Mouse (Mus musculus) frontal cortex, postnatal 36 days (tissue): ENCODE measurements at regions not wholly inside any gene's neighbourhood (a gene's known extent, or its start where the extent isn't known, plus 50 kb on each side); places are given as distances from the start of the nearest gene placed in this dataset.

ENCODE experiments used
- DNase-seq, 2 experiments: peaks; one replicate each; pipeline ENCODE4 v3.0.0; 2022; ENCODE audit warnings: low spot score in 2 of 2

DNA sequence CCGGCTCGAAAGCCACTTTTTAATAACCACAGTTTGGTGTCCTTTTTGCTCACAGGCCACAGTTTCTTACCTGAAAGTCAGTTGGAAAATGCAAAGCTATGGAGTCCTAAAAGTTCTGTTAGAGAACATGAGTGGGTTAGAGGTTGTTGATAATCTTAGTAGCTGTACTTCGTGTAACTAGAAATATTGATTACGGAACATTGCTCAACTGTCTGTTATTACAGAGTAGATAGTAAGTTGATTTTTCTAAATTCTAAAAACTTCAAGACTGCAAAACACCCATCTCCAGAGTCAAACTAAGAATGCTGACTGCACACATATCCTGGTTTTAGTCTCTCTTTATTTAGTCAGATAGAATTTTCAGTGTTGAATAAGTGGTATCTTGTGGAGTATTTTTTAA lies 111.0 kb downstream of the Slc38a4 start:
- DNase-seq = no peak

DNA sequence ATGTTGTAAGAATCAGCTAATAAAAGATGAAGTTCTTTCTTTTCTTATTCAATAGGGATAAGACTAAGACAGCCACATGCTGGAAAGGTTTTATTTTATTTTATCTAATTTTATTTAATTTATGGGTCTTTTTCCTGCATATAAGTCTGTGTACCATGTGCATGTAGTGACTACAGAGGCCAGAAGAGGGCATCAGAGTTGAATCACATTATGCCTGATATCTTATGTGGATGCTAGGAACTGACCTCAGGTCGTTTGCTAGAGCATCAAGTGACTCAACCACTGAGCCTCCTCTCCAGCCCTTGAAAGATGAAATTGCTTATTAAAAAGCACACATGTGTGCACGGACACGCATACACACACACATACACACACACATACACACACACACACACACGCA lies 113.1 kb downstream of the Slc38a4 start:
- DNase-seq = no peak

DNA sequence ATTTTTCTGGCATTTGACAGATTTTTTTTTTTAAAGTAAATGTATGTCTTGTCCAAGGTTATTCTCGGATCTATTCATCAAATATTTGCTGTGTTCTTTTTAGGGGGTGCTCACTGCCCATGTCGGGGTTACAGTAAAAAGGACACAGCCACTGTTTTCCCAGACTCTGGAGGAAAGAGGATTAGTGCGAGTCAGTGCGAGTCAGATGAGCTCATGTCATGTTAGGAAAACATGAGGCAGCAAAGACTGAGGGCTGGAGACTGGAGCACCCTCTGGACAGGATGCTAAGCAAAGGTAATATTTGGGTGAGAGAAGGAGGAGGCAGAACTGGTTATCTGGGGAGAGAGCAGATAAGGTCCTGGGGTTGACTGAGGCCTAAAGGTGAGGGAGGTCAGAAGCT lies 117.3 kb downstream of the Slc38a4 start:
- no peak for DNase-seq

DNA sequence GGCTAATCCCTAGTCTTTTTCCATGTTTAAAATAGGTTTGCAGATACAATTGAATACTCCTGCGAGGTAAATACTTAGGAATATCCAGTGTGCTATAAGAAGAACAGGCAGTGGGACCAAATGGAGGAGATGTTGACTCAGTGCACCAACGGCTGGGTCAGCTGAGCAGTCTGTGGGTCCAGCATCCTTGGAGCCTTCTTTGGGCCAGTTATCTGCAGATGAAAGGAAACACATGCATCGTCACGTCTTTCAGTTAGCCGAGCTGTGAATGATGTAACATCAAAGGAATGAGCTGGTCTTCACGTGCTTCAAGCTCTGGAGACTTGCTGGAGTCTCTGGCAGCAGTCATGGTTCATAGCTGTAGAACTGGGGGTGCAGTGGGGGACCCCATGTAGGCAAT lies 118.1 kb downstream of the Slc38a4 start:
- DNase-seq = no peak

DNA sequence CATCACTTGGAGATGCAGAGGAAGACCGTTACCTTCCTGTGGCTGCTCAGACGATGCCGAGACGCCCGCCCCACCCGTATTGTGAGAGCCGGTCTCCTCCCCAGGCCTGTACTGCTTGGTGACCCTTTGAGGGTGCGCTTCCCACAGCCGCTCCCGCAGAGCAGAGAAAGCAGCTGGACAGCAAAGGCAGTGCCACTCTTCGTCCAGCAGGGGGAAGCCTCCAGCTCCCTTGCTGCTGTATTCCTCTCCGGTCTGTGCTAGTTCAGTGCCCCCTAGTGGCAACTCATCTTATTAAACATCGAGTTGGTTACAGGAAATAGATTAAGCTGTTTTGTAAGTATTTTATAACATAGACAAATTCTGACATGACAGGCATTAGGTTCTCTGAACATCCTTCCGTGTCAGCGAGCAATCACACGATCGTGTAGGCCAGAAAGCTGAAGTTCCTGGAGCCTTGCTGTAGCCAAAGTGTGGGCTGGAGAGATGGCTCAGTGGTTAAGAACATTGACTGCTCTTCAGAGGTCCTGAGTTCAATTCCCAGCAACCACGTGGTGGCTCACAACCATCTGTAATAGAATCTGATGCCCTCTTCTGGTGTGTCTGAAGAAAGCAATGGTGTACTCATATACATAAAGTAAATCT lies 118.9 kb downstream of the Slc38a4 start:
- peak; percentile 85 to 90 for DNase-seq

DNA sequence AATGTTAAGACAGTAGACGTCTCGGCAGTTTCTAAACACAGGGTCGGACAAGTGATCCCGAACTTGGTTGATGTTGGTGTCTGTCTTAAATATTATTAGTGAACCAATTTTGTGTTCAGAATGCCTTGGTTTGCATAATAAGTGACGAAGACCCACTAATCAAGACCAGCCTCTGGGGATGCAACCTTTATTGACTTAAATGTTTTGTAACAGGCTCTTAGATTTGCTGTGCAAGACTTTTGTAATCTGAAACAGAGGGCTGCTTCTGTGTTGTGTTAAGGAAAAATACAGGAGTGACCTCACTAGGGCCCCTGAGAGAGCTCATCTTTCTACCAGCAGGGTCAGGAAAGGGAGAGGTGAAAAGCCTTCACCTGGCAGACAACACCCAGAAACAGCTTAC lies 119.5 kb downstream of the Slc38a4 start:
- no peak for DNase-seq

DNA sequence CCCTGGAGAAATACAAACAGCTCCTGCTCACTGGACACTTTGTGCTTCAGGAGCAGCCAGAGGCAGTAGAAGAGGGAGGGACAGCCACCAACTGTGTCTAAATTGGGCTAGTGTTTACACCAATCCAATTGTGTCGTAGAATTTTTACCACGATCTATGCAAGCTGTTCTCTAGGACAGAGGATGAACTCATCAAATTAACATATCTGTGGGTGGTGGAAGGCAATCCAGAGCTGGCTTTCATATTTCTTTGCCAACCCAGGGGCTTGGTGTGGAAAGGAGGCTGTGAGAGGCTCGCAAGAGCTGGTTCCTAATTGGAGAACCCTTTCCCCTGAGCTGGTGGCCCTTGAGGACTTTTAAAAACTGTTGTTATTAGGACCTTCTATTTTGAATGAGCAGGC lies 122.3 kb downstream of the Slc38a4 start:
- peak; percentile 47 to 59 for DNase-seq

DNA sequence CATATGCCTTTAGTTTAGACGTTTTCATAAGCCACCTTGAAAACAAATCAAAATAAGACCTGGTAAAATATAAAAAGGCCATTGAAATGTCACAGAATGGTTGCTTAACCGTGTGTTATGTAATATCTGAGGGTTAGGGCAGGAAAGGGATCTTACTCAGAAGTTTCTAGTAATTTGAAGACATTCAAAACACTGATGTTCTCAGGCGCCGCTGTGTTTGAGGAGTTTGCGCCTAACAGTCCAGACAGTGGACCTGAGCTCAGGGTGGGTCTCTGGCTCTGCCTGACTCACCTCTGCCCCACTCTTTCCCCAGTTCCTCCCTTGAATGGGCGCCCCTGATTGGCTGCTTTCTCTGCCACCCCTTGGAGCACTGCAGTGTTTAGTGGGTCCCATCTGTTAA lies 125.2 kb downstream of the Slc38a4 start:
- DNase-seq = no peak

DNA sequence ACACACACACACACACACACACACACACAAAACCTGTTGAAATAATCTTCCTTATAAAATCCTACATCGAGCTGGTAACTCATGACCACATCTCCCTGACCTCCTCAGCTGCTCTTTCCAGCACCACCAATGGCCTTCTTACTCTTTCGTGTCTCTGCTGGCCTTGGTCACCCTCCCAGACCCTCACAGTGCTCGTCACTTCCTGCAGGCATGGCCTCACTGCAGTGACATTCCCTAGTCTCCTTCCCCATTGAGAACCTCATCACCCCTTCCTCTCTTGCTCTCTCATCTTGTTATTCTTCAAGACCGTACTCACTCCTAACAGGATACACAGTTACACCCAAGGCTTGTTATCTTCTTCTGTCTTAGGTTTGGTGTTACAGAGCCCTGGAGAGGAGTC lies 126.0 kb downstream of the Slc38a4 start:
- DNase-seq = no peak

DNA sequence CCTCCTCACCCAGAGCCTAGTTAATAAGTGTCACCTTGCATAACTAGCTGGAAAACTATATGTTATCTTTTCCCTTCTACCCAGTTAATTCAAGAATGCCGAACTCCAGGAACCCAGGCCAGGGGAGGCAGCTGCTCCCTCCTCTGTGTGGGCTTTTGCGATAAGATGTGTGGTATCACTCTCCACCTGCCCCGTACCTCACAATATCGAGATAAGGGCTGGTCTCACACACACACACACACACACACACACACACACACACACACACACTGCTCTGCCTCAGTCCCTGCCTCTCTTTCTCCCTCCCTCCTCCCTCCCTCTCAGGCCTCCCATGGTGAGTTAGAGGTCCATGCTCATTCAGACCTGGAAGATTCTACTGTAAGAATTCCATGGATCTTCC lies 127.1 kb downstream of the Slc38a4 start:
- DNase-seq = no peak

DNA sequence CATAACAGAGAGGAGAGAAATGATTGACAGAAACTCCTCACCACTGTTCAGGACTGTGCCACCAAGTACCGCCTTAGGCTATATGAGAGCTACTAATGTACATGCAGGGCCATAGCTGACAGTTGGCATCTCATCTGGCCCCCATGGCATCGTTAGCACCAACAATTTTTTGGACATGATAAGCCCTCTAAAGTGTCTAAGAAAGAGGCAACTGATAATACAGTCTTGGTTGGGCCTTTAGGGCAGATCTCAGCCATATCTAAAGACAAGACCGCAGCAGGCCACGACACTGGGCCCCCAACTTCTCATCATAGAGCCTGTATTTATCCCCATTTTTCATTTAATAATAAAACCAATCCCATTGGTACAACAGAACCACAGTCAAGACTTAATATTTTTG lies 128.1 kb downstream of the Slc38a4 start:
- no peak for DNase-seq

DNA sequence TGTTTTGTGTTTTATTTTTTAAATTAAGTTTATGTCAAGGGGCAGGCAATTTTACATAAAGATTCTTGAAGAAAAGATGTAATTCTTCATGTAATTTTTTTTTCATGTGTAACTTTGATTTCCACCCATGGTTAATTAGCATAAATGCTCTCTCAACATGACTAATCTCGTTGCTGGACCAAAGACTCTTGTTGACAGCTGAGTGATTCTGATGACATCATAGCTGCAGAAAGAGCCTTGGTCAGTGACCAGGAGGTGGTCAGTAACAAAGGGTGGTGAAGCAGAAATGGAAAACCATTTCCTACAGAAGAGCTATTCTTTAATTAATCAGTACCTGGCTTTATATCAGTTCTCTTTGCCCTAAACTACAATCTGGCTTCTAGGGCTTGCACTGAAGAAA lies 129.1 kb downstream of the Slc38a4 start:
- no peak for DNase-seq

DNA sequence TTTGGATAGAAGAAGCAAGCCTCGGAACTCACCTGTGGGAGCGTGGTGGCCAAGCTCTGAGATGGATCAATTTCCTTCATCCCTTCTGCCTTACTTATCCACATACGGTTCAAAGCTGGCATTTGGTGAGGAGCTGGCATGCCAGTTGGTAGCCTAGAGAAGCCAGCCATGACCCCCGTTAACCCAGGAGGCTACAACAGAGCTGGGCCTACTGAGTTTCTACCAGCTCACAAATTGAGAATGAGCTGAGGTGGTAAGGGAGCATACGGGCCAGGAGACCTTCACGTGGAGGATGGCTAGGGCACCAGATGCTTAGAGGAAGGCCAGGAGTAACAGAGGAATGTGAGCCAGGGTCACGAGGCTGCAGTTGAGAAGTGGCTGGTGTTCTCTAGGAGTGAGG lies 139.2 kb downstream of the Slc38a4 start:
- no peak for DNase-seq

DNA sequence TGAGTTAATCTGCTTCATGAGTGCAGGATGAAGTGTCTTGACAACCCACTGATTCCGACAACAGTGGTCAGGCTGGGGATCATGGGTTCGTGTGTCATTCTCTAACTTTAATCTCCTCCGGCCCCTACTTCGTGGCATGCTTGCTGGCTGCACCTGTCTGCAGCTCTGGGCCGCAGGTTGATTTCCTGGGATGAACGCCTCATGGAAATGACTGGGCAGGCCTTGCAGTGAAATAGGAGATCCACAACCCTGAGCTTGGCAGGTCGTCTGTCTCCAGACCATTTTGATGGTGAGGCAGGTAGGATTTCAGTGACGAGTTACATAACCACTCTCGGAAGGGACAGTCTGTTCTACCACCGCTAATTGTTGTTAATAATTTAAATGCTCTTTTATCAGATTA lies 140.2 kb downstream of the Slc38a4 start:
- no peak for DNase-seq

DNA sequence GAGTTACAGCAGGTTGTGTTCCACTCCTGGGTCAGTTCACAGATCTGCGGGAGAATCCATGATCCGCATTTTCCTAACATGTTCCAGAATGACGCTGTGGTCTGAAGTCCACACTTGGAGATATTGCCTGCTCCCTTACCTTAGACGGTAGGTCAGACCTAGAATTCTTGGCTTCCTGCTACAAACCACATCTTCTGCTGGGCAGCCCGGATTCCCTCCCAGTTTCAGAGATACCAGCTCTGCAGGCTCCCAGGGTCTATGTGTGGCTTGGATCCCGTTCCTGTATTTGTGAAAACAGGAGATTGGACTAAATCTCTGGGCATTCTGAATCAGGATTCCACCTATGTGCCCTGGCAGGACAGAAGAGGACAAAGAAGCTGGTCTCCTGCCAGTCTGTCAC lies 140.8 kb downstream of the Slc38a4 start:
- DNase-seq = no peak

DNA sequence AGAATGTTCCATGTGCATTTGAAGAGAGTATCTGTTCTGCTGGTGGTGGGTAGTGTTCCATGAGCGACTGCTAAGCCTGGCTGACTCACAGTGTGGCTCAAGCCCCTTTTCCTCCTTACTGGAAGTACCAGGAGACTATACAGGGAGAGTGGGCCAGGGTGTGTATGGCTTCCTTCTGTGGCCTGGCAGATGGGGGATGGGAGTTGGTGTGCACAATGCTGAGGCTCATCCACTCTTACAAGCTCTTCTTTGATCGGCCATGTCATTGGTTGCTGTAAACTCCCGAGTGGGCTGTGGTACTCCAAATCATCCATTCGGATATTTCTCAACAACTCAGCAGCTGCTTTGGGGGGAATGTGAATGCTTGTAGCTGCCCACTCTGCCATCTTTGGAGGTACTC lies 150.2 kb downstream of the Slc38a4 start:
- DNase-seq = no peak

DNA sequence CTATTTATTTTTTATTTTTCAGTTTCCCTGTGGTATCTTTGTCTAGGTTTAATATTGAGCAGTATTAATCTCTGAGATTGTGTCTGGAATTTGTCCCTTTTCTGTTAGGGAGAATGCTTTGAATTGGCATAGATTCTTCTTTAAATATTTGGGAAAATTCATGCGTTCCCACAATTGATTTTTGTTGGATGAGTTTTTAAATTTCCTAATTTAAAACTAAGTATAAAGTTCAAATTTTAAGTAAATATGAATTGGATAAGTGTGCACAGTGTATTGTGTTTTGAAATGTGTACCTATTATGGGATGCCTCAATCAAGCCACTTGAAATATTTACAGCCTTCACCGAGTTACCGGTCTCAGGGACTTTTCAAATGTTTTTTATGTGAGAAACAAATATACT lies 152.3 kb downstream of the Slc38a4 start:
- DNase-seq = no peak

DNA sequence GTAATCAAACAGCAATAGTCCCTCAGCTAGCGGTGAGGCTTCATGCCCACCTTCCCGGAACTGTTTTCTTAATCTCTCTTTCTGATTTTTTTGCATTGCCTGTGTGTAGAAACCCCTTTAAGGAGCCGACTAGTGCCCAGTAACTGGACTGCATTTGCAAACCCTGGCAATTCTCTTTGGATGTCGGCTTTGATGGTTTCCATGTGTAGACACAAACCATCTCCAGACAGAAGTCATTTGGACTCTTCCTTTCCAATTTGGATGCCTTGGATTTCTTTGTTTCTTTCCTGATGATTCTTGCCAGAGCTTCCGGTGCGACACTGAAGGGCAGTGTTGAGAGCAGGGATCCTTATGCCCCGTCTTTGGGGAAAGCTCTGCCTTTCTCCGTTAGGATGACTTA lies 153.0 kb downstream of the Slc38a4 start:
- no peak for DNase-seq

DNA sequence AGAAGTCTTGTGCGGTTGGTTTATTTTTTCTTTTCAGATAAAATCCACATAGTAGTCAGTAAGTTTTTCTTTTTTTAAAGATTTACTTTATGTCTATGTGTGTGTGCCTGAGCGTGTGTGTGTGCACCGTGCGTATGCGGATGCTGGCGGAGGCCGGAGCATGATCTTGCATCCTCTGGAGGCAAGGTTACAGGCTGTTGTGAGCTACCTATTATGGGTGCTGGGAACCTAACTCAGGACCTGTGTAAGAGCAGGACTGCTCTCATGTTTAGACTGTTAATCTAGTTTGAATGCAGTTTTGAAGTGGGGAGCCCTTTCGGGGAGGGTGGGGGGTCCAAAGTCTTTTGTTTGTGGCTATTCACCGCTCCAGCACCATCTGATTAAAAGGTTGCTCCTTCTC lies 154.1 kb downstream of the Slc38a4 start:
- DNase-seq = no peak

DNA sequence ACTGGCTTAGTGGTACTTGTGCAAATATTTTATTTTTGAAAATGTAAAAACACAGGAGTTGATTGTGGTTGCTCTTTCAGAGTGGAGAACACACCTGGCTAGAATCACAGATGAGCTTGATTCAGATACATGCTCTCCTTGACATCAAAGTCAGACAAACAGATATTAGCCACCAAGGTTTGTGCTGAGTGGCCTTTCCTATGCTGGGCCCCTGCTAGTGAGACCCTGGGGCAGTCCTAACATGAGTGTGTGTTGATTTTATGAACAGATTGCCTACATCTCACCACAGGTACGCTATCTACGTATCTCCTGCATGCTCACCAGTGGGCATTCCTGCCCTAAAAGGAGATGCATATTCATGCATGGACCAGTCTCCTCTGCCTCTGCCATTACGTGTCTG lies 157.5 kb downstream of the Slc38a4 start:
- DNase-seq = no peak

DNA sequence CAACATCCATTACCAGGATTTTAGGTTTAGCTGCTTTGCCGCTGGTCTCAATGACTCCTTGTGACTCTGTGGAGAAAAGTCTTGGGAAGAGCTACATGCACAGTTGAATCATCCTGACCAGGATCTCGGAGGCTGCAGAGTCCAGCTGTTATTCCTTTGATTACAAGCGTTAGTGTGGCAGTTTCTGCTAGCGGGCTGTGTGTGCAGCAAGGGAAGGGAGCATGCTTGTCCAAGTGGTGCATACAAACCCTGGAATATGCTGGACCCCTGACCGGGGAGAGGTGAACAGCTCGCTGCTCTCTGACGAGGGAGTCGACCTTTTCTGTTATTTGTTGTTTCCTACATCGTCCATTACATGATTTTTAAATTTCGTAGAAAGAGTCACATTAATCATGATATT lies 170.9 kb downstream of the Slc38a4 start:
- DNase-seq = no peak

DNA sequence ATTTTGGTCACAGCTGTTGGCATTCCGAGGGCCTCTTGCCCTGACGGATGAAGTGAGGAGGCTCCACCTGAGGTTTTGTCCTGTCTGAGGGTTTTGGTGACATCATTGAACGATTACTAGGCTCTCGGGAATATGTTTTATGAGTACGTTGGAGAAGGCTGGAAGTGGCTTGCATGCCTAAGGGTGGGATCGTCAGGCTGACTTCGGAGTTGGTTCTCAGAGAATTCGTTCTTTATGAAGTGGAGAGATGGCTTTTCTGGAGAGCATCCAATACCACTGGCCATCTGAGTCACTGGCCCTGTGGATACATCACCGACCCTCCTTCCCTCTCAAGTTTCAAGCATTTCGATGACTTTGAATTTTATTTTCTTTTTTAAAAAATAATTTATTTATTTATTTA lies 172.0 kb downstream of the Slc38a4 start:
- no peak for DNase-seq

DNA sequence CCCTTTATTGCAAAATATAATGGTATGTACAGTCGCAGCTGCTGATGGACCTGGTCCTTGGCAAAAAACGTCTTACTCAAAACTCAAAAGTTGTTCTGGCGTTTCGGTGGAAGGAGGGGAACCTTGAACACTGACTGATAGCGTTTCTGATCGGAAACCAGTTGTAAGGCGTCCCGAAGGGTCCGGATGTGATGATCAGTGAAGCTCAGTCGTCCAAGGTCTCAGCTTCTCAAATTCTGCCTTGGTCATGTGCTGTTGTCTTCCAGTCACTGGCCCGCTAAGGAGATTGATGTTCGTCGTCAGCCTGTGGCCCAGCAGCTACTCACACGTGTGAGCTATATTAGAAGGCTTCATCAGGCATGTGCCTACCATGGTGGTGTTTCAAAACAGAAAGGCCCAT lies 173.5 kb downstream of the Slc38a4 start:
- DNase-seq = no peak

DNA sequence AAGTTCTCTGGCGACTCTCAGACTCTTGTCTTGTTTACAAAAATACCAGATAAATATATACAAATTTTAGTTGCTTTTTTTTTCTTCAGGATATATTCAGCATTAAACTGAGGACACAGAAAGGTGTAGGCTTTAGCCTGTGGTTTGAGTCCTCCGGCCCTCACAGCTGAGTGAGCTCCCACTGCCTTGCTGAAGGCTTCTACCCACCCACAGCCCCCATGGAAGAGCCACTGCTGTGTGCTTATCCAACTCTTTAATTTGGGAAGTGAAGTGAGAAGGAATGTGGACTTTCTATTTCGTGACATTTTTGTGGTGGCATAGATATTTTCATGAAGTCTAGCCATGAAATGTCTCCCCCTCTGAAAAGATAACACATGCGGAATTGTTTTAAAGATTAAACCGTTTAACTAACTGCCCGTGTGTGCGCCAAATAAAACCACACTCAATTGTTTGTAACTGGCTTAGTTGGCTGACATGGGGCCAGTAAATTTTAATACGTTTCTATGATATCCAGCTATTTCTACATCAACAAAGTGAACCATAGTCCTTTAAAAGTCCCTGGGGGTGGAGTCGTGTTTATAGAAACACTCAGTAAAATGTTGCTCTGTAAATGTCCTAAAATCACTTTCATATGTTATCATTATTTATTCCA lies 174.1 kb downstream of the Slc38a4 start:
- no peak for DNase-seq
